Mouse (Mus musculus): ENCODE measurements around the gene Oxnad1. TPM values are rescaled to one million over a fixed set of nuclear protein-coding genes. Genes with fewer than 3 reads are reported as not detected.

Oxnad1 gene
- polyA plus RNA-seq, 1 experiment from 2014 or later: 30.9 TPM

DNA sequence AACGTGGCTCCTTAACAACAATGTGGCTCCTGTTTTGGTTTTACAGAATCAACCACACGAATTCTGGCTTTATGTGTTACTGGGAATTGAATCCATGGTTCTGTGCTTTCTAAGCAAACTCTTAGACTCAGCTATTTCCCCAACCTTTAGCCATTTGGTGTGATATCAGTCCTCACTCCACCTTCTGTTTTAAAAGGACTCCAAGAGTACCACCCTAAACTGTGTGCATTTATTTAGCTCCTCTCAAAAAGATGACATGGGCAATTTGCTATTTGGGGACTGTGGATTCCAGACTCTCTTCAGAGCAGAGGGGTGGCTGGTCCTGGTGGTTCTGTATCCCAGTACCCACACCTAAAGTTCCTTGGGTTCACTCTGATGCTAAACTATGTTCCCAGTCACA, 61.4 kb downstream of the Oxnad1 start:
- no peaks in the 10 kb centered on the region for H3K9me3 ChIP-seq
- no peaks in the 10 kb centered on the region for H3K36me3 ChIP-seq
- H3K9ac ChIP-seq: no peak overlapping the region
- no peak for ATAC-seq (ENCODE audit: insufficient read depth, low FRiP score, low read depth)
- no peak overlapping the region for H3K4me3 ChIP-seq (replicated peaks)
- H3K27me3 ChIP-seq (replicated peaks): no peaks in the 10 kb centered on the region
- H3K27ac ChIP-seq: no peak overlapping the region
- H3K4me2 ChIP-seq: no peak overlapping the region
- WGBS: 64% methylated on average over 2 of the region's 2 CpGs
- H3K4me1 ChIP-seq: no peaks in the 10 kb centered on the region

DNA sequence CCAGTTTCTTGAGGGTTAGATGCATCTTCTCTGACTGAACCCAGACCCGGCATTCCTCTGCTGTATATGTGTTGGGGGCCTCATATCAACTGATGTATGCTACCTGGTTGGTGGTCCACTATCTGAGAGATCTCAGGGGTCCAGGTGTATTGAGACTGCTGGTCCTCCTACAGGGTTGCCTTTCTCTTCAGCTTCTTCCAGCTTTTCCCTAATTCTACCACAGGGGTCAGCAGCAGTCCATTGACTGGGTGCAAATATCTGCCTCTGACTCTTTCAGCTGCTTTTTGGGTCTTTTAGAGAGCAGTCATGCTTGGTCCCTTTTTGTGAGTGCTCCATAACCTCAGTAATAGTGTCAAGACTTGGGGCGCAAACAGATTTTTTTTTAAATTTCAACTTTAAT, 65.7 kb downstream of the Oxnad1 start:
- no peak for ATAC-seq (ENCODE audit: insufficient read depth, low FRiP score, low read depth)
- Histone ChIP-seq H3K4me1 (no peaks in the 10 kb centered on the region), H3K27me3 (replicated peaks) (no peaks in the 10 kb centered on the region), H3K27ac (no peak overlapping the region), H3K9me3 (no peaks in the 10 kb centered on the region), H3K4me2 (no peak overlapping the region), H3K4me3 (replicated peaks) (no peak overlapping the region), H3K36me3 (no peaks in the 10 kb centered on the region), H3K9ac (no peak overlapping the region)
- 90% methylated on average over 2 of the region's 2 CpGs for WGBS

DNA sequence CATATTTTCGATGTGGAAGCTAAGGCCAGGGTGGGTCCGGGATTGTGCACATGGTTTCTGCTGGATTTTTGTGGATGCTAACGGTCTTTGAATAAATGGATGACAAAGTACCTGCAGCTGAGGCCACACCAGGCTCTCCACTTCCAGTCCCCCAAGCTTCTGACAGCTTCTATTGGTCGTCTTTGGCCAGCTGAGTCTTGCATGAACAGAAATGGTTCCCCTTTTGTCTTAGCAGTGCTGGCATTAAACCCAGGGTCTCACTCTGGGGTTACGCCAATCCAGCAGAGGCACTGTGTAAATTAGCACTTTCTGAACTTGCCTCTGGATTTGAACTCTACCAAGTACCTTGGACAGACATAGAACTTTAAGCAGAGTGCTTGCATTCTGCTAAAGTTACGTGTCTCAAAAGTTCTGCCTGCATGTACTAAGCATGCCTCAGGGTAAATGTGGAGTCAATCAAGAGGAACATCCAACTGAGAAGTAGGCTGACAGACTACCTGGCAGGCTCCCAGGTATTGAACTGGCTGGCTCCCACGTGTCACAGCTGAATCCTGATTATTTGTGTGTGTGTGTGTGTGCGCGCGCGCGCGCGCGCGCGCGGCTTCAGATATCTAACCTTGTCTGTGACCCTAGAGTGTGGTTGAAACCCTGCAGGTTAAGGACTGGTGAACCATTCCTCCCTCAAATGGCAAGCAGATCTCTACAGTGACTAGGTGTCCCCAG, 67.2 kb downstream of the Oxnad1 start:
- no peak overlapping the region for H3K4me2 ChIP-seq
- H3K27ac ChIP-seq: no peak overlapping the region
- no peaks in the 10 kb centered on the region for H3K27me3 ChIP-seq (replicated peaks)
- 89% methylated on average over 18 of the region's 18 CpGs for WGBS
- no peak overlapping the region for H3K9ac ChIP-seq
- H3K4me3 ChIP-seq (replicated peaks): no peak overlapping the region
- ATAC-seq (ENCODE audit: insufficient read depth, low FRiP score, low read depth): no peak
- no peaks in the 10 kb centered on the region for H3K9me3 ChIP-seq
- H3K36me3 ChIP-seq: no peaks in the 10 kb centered on the region
- H3K4me1 ChIP-seq: no peaks in the 10 kb centered on the region

Other genes with a start within 250 kb of the Oxnad1 start
- 0.05 and 0.10 TPM in 2 replicates for gene Galnt15, start 56.4 kb upstream of the Oxnad1 start, polyA plus RNA-seq (2015; fragmentation: Nextera tagmentation; extraction: Ambion mirVana)
- gene Dph3, start 355 bp downstream of the Oxnad1 start, polyA plus RNA-seq (2015; fragmentation: Nextera tagmentation; extraction: Ambion mirVana): 91.0 and 92.2 TPM in 2 replicates
- not detected in 2 replicates for gene Msmb, start 56.6 kb downstream of the Oxnad1 start, polyA plus RNA-seq (2015; fragmentation: Nextera tagmentation; extraction: Ambion mirVana)
- gene Ncoa4, start 74.5 kb downstream of the Oxnad1 start, polyA plus RNA-seq (2015; fragmentation: Nextera tagmentation; extraction: Ambion mirVana): 122 and 136 TPM in 2 replicates
- 203 and 260 TPM in 2 replicates for gene Timm23, start 116.5 kb downstream of the Oxnad1 start, polyA plus RNA-seq (2015; fragmentation: Nextera tagmentation; extraction: Ambion mirVana)
- 34.2 and 41.6 TPM in 2 replicates for gene Parg, start 116.6 kb downstream of the Oxnad1 start, polyA plus RNA-seq (2015; fragmentation: Nextera tagmentation; extraction: Ambion mirVana)
- 11.9 and 12.3 TPM in 2 replicates for gene Ogdhl, start 236.6 kb downstream of the Oxnad1 start, polyA plus RNA-seq (2015; fragmentation: Nextera tagmentation; extraction: Ambion mirVana)